Mouse (Mus musculus): Measurements from ENCODE around the gene Ipcef1. TPM values are rescaled to one million over a fixed set of nuclear protein-coding genes. Genes with fewer than 3 reads are reported as not detected.

The Ipcef1 gene
- total RNA-seq, 2 experiments from 2014 or later, result 23.5 to 25.2 TPM

DNA sequence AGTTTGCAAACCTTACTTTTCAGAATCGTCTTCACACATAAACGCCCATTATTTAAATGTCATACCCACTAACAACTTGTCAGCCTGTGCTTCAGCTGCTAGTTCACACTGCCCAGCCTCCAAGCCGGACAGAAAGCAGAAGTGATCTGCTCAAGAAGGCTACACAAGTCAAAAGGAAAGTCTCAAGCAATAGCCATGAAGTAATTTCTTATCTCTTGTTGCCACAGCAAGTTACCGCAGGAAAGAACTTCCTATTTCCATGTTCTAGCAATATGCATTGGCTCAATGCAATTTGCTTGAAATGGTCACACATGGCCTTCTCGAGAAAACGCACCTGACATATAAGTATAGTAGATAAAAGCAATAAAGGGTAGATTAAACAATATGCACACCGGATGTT lies 10.7 kb upstream of the Ipcef1 start:
- H3K4me3 ChIP-seq, result no peak overlapping the region
- no peak for TF ChIP-seq CTCF (conservative IDR thresholded peaks at IDR 0.05)
- no peak for DNase-seq (ENCODE audit: low spot score in 2 of 2)

DNA sequence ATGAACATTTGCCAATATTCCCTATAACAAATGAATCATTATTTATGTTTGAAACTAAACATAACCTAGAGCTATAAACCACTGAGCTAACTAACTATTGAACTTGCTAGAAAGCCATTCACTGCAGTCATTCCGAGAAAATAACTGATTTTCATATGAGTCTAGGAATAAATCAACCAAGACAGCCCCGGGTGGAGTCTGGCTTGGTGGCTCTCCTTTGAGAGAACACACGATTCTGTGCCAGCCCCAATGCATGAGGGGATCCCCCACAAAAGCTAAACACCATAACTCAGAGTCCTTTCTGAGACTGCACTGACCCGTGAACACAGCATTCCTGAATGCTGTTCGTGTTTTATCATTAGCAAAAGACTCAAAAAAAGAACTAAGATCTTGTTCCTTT lies 8.0 kb upstream of the Ipcef1 start:
- H3K4me3 ChIP-seq, result no peak overlapping the region
- H3K27ac ChIP-seq, result no peak overlapping the region
- TF ChIP-seq CTCF (conservative IDR thresholded peaks at IDR 0.05), result no peak
- DNase-seq (ENCODE audit: low spot score in 2 of 2), result no peak

More for the DNA sequence above, 10.7 kb upstream of the Ipcef1 start:
- H3K27ac ChIP-seq, result no peak overlapping the region

DNA sequence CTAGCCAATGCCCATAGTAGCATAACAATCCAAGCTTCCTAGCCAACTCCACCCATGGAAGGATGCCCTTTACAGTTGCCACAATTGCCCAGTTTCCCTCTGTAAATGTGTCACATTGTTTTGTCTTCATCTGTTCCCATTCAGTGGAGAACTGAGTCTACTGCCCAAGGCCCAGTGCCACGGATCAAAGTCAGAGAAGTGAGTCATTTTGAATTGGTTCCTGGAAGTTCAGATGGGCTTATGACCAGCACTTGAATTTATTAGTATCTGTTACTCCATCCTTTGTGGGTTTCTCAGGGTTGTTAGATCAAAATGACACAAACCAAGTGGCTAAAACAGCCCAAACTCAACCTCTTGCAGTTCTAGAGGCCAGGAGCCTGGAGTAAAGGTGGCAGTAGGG lies 5.3 kb upstream of the Ipcef1 start:
- no peak overlapping the region for H3K4me3 ChIP-seq
- no peak overlapping the region for H3K27ac ChIP-seq
- no peak for DNase-seq (ENCODE audit: low spot score in 2 of 2)
- TF ChIP-seq CTCF (conservative IDR thresholded peaks at IDR 0.05), result no peak

DNA sequence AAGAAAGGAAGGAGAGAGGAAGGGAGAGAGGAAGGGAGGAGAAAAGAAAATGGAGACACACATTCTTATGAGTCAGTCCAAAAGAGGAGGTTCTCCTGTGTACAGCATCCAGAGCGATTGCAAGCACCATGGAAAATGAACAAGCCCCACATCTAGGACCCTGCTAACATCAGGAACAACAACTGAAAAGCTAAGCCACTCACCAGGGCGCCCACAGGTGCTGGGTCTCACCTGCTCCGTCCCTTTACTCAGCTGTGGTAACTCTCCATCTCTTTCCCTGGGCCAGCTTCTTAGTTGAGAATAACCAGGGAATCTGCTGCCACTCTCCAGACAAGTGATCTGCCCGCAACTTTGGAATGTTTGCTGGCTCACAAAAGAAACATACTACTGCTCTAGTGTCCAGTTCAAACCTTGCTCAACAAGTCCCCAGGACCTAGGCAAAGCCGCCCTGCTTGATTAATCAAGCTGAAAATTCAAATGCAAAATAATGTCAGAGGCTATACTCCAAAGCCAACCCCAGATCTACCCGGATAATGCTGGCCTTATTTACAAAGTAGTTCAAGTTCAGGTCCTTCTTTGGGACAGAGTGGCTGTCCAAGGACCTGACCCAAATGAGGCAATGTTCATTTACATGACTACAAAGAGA lies 2.4 kb upstream of the Ipcef1 start:
- no peak for DNase-seq (ENCODE audit: low spot score in 2 of 2)
- TF ChIP-seq CTCF (conservative IDR thresholded peaks at IDR 0.05), result no peak
- no peak overlapping the region for H3K4me3 ChIP-seq
- no peak overlapping the region for H3K27ac ChIP-seq

- H3K4me3 ChIP-seq, result no peak overlapping the region
- no peak overlapping the region for H3K27ac ChIP-seq
- TF ChIP-seq CTCF (conservative IDR thresholded peaks at IDR 0.05), result no peak
- DNase-seq (ENCODE audit: low spot score in 2 of 2), result no peak
Observed at GRCm38 (mm10) chr10:7049901-7050300, 2.4 kb downstream of the Ipcef1 start.

DNA sequence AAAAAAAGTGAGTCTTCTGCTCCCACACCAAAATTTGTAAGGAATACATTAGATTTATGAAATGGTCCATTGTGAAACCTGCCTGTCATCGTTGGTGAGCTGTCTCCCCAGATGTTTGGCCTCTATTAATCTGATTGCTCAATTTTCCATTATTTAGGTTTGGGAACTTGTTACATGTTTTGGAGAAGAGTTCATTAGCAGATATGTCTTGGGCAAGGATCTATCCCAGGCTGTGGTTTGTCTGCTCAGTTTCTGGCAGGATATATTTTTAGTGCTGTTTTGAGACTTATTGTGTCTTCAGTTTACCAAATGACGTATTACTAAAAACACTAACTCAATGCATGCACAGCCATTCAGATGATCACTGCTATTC lies 4.4 kb downstream of the Ipcef1 start:
- H3K27ac ChIP-seq, result no peak overlapping the region
- DNase-seq (ENCODE audit: low spot score in 2 of 2), result no peak
- H3K4me3 ChIP-seq, result no peak overlapping the region
- no peak for TF ChIP-seq CTCF (conservative IDR thresholded peaks at IDR 0.05)

GRCm38 (mm10) chr10:7047288-7047918 lies 4.9 kb downstream of the Ipcef1 start:
- H3K27ac ChIP-seq, result no peak overlapping the region
- DNase-seq (ENCODE audit: low spot score in 2 of 2), result no peak
- no peak for TF ChIP-seq CTCF (conservative IDR thresholded peaks at IDR 0.05)
- no peak overlapping the region for H3K4me3 ChIP-seq

GRCm38 (mm10) chr10:7043896-7044295 lies 8.4 kb downstream of the Ipcef1 start:
- TF ChIP-seq CTCF (conservative IDR thresholded peaks at IDR 0.05), result no peak
- DNase-seq (ENCODE audit: low spot score in 2 of 2), result no peak
- Histone ChIP-seq H3K4me3 (no peak overlapping the region), H3K27ac (no peak overlapping the region)

GRCm38 (mm10) chr10:7041032-7041431 lies 11.2 kb downstream of the Ipcef1 start:
- no peak overlapping the region for H3K27ac ChIP-seq
- no peak for DNase-seq (ENCODE audit: low spot score in 2 of 2)

DNA sequence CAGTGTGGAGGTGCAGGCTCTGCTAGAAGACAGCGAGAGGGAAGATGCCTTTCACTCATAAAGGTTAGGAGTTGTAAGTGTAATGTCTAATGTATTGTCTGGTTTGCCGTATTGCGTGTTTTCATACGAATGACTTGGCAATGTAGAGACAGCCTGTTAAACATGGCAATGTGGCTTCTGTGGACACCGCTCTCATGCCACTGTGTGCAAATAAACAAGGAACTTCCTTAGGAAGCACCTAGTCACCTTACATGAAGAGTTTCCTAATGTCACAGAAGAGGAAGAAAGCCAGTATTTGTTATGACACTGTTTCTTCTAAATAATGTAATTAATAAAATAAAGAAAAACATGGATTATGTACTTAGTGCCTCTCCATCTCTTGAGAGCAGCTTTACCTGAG lies 15.1 kb downstream of the Ipcef1 start:
- no peak overlapping the region for H3K27ac ChIP-seq
- no peak overlapping the region for H3K4me3 ChIP-seq
- DNase-seq (ENCODE audit: low spot score in 2 of 2), result no peak
- no peak for TF ChIP-seq CTCF (conservative IDR thresholded peaks at IDR 0.05)

More at GRCm38 (mm10) chr10:7041032-7041431, 11.2 kb downstream of the Ipcef1 start:
- no peak overlapping the region for H3K4me3 ChIP-seq
- no peak for TF ChIP-seq CTCF (conservative IDR thresholded peaks at IDR 0.05)

DNA sequence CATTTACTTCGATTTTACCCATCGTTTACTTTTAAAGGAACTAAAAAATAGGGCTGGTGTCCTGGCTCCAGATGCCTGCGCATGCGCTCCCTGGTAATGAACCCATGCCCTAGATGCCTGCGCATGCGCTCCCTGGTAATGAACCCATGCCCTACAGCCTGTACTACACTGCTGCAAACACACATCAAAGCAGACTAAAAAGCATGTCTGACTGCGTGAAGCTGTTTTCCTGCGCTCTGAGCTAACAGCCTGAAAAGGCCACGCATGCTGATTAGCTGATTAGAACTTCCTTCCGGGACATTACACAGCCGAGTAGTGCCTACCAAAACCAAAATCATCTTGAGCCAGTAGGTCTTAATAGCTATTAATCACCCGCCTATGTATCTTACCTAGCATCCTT lies 16.7 kb downstream of the Ipcef1 start:
- DNase-seq (ENCODE audit: low spot score in 2 of 2), result no peak
- H3K27ac ChIP-seq, result no peak overlapping the region
- TF ChIP-seq CTCF (conservative IDR thresholded peaks at IDR 0.05), result no peak
- no peak overlapping the region for H3K4me3 ChIP-seq

GRCm38 (mm10) chr10:7033459-7033858 lies 18.8 kb downstream of the Ipcef1 start:
- no peak for DNase-seq (ENCODE audit: low spot score in 2 of 2)
- no peak for TF ChIP-seq CTCF (conservative IDR thresholded peaks at IDR 0.05)
- H3K27ac ChIP-seq, result no peak overlapping the region
- H3K4me3 ChIP-seq, result no peak overlapping the region

- no peak overlapping the region for H3K27ac ChIP-seq
- DNase-seq (ENCODE audit: low spot score in 2 of 2), result no peak
- H3K4me3 ChIP-seq, result no peak overlapping the region
- no peak for TF ChIP-seq CTCF (conservative IDR thresholded peaks at IDR 0.05)
Observed at GRCm38 (mm10) chr10:7025028-7025427, 27.2 kb downstream of the Ipcef1 start.

GRCm38 (mm10) chr10:7020551-7020950 lies 31.7 kb downstream of the Ipcef1 start:
- no peak for DNase-seq (ENCODE audit: low spot score in 2 of 2)
- no peak overlapping the region for H3K27ac ChIP-seq
- H3K4me3 ChIP-seq, result no peak overlapping the region
- TF ChIP-seq CTCF (conservative IDR thresholded peaks at IDR 0.05), result no peak

Measured in layer of hippocampus, adult 2 months (tissue).